Mouse (Mus musculus) gastrocnemius, adult 8-10 months (tissue): Measurements from ENCODE around the gene Gfi1b. TPM values are rescaled to one million over a fixed set of nuclear protein-coding genes. Genes with fewer than 3 reads are reported as not detected.

Source experiments
- DNase-seq, 2 experiments: peaks; one replicate each; pipeline ENCODE4 v3.0.0; 2022; ENCODE audit warnings: low spot score in 2 of 2
- total RNA-seq, 4 experiments: library from RNA; stranded (reverse); gene quantifications; 2 replicates each; pipeline ENCODE4 v1.2.4; 2022

Gene Gfi1b
- total RNA-seq, 4 experiments from 2014 or later, result not detected

DNA sequence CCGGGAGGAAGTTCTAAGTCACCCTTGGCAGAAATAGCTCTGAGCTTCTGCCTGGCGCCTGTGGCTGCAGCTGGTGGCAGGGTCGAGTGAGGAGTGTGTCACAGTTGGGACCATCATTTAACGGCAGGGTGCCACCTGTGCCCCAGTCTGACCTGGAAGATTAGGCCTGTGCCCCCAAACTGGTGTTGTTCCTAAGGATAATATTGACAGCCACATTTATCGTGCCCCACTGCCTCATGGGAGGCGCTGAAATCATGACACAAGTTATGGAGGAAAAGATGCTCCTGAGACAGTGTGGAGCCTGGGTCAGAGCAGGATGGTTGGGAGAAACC, 22.2 kb downstream of the Gfi1b start:
- DNase-seq, result no peak

DNA sequence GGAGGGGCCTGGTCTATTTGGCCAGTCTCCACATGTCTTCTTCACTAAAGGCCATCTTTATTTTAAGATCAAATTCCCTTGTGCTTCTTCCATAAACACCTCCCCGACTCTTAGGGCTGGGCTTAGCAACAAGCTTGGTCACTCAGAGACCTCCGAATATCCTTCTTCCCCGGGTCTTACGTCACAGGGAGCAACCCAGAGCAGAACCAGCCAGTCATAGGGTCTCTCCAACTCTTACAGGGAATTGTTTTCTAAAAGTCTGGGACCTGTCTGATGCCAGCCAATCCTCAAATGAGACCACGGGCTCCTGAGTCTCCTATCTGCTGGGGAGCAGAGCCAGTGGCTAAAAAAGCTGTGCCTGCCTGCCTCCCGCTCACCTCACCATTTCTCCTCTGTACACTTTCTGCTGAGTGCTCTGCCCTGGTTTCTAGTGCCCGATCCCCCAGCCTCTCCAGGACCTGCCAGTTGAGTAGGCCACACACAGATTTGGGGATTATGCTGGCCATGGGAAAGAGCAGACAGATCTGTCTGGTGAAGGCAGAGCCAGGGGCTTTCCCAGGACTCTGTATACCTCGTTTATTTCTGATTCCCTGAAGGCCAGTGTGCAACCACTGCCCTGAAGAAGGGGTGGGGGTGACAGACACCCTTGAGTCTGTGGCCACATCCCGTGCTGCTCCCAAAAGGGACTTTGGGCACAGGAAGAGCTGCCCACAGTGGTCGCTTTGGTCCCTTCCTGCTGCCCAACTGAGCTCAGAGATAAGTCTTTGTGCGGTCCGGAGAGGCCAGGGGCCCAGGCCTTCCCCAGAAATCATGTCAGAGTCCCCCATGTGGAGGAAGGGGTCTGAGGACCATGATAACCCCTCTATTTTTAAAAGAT, 22.9 kb downstream of the Gfi1b start:
- DNase-seq, result no peak

DNA sequence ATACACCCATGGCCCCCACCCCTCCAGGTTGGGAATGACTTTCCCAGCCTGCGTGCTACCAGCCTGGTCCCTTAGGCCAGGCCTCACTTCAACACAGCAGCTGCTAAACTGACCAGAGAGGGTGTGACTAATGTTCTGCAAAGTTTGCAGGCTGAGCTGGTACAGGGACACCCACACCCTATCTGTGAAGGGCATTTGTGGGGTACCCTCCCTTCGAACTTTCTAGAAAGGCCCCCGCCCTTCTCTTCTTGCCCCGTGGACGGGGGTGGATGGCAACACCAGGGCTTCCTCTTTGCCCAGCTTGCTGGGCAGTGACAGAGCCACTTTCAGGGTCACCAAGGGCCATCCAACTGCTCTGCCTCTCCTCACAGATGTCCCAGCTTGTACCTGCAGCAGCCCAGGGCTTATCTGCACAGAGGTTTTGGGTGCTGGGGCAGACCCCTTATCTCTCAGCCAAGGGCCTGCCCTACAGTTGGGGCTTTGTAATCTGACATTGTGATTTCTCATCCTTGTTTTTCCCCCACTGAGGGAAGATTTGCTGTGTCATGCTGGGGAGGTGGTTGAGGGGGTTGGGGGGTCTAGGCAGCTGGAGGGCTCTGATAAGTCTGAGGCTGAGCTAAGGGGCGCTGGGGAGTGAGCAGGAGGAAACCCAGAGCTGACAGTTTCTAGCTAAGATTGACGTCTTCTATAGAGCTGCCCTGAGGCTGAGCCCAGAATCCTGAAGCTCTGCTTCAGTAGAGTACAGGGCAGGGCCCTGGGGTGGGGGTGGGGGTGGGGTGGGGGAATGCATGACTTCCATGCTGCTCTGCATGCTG, 23.8 kb downstream of the Gfi1b start:
- no peak for DNase-seq

DNA sequence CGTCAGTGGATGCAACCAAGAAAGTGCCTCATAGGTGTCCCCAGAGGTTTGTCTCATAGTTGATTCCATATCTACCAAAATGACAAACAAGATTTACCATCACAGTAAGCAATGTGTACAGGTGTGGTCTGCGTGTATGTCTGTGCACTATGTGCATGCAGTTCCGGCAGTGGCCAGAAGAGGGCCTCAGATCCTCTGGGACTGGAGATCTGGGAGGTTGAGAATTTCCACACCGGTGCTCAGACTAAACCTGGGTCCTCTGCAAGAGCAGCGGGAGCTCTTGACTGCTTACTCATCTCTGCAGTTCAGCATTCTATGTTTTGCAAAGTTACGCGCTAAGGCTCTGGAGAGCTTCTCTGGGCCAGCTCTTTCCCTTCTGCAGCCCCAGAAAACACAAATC, 24.8 kb downstream of the Gfi1b start:
- no peak for DNase-seq

DNA sequence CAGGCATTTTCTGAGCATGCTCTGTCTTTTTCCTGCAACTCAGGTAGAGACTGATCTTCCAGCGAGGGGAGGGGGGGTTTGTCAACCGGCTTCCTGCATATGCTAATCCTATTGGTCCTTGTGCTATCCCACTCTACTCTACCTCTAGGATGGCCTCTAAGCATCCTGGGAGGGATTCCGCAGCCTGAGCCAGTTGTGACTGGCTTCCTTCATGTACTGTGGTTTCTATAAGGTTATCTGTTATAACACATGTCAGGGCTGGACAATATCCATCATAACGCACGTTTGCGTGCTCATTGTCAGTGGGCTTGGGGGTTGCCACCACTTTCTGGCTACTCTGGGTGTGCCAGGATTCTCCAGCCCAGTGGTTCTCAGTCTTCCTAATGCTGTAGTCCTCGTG, 25.8 kb downstream of the Gfi1b start:
- no peak for DNase-seq

DNA sequence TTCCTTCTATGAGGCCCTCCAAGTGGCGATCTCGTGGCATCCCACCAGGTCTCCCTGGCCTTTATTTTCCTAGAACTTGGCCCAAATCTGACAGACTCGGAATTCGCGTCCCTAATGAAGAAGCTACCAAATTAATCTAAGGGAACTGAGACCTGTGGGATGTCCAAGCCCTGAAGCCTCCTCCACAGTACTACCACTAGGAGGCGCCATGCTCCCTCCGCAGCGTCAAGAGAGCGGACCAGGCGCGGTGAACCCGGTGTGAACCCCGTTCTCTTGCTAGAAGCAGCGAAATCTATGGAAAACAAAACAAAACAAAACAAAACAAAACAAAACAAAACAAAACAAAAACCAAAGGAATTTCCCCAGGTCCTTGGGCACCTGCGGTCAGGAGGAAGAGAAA, 29.0 kb downstream of the Gfi1b start:
- DNase-seq, result peak; percentile 15 to 29

DNA sequence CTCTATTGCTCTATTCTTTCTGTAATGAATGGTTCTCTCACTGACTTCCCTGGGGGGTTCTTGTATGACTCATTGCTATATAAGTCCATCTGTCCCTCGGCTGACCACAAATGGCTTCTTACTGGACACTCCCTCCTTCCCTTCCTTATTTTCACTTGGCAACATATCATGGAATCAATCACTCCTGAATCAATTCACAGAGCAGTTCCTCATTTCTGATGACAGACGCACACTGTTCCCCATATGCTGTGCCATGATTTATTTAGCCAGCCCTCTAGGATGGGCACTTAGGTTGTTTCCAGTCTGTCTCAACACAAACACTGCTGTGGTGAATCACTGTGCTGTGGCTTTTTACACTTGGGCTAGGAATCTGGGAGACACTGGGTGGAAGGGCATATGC, 30.3 kb downstream of the Gfi1b start:
- no peak for DNase-seq

DNA sequence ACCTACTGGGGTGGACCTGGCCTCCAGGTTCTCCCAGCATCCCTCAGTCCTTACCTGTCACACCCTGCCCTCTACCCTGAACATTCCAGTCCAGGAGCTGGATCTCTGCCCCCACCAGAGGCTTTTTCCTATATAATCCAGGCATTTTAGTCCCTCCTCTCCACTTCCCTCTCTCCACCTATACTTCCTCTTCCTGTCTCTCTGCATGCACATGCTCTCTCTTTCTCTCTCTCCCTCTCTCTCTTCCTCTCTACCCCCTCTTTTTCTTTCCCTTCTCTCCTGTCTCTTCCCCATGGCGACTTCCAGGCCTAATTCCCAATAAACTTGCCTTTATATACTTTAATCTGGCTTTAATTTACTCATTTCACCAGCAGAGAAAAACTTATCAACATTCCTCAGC, 33.2 kb downstream of the Gfi1b start:
- no peak for DNase-seq

DNA sequence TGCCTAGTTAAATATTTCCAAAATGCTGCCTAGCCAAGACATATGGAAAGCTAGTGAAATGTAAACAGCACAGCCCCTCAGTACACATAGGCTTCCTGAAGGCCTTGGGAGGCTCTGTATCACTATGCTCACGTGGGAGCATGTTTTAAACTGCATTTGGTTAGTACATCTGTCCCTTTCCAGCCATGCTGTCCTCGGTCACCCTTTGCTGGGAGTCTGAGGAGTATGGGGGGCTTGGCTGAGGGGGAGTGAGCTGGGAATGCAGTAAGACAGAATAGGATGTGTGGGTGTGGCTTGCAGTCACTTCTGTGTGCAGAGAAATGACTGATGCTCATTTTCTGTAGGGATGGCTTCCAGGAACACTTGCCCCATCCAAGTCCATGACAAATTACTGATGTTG, 36.1 kb downstream of the Gfi1b start:
- DNase-seq, result no peak

DNA sequence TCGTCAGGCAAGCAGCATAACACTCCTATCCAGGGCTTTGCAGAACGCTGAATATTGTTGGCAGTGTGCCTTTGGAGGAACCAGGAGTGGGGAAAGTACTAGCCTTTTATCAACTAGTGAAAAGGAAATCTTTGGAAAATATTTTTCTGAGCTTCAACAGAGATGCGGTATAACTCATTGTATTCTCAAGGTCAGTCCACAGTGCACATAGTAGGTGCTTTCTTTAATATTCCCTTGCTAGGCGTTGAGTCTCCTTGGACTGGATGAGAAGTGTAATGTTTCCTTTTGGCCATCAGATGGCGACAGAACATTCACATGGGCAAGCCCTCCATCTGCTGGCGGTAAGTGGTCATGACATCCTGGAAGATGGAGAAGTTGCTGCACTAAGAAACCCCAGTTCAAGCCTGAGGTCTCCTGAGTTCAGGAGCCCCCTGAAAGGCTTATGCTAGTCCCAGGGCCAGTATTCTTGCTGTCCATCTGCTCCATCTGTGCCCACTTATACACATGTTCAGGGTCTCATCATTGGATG, 36.7 kb downstream of the Gfi1b start:
- peak; percentile 66 to 67 for DNase-seq

DNA sequence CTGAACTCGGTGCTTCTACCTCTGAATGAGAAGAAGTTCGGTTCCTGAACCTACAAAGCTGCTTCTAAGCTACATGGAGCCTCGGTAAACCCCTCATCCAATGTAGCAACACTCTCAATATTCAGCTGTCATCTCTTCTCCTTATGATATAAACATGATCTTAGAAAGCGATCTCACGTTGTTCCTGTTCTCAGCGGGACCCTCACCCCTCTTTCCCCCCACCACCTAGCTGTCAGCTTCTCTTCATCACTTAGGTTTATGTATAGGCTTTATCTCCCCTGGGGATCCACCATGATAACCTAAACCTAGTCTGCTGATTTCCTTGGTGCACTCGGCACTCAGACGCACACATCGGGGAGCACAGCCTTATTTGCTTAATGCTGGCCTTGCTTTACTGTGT, 38.1 kb downstream of the Gfi1b start, which contains the start of gene Gtf3c5:
TSS of gene Gtf3c5 (minus strand) at position 101 of the 400 bp plus-strand sequence.
- no peak for DNase-seq

DNA sequence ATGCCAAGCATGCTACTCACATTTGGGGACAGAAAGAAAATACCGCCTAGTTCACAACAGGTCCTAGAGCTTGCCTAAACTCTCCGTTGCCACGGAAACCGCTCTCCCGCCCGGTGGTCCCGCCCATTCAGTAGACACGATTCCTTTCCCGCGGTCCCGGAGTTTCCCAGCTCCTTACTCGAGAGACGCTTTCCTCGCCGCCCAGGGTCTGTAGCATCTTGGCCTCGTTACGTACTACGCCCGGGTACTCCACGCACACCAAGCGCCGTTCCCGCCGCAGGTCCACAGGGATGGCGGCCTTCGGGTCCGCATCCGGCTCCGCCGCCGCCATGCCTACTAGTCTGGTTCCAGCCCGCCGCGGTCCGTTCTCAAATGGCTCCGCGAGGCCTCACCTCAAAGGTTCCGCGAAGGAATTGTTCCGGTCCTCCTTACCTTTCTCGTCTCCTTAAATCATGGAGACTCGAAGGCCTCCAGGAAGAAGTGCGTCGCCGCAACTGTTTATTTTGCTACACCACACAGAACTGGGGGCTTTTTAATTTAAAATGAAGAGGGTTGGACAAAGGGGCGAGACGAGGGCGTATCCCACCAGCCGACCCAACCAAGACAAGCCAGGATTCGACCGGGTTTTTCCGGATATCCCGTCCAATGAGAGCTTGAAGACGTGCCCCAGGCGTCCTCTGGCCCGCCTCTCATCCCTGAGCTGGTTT, 39.0 kb downstream of the Gfi1b start:
- peak; percentile 71 to 77 for DNase-seq

DNA sequence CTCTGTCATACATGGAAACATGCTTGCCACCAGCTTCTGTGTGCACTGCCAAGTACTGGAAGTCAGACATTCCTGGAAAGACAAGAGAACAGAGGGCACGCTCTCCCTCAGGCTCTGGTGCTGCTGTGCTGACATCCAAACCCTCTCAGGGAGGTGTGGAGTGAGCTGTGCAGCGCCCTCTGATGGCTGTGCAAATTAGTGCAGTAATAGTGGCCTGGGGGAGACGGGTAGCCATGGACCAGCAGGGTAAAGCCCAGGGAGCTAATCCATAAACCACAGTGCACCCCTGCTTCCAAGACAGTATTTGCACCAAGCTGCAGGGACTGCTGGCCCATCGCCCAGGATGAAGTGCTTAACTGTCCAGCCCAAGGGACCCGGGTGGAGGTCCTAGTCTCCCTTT, 43.8 kb downstream of the Gfi1b start:
- DNase-seq, result no peak

DNA sequence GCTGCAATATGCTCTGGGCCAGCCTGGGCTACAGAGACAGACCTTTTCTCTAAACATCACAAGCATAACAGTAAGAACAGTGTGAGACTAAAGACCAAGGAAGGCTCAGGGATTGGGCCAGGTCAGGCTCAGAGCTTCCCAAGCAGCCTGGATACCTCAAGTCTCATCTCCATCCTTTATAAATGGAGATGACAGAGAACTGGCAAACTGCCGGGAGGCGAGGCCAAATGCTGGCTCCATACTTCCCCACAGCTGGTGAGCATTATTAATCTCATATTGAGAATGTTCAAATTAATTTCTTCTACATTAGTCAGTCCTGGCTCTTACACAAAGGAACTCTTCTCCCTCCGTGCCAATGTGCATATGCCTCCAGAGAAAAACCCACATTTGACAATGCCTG, 45.0 kb downstream of the Gfi1b start:
- no peak for DNase-seq

DNA sequence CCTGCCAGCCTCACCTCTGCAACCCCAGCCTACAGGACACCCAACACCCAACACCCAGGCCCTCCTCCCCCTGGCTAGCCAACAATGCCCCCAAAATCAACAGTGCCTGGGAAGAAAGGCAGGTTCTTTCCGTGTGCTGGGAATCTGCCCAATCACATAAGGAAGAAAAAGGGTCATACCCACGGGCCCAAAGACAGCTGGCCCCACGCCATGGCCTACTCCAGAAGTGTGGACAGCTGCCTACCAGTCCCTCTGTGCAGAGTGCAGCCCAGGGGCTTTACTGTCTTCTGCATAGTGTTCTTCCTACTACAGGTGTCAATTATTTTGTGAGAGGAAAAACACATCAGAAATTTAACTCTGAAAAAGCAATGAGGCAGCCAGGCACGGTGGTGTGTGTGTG, 46.4 kb downstream of the Gfi1b start:
- no peak for DNase-seq

DNA sequence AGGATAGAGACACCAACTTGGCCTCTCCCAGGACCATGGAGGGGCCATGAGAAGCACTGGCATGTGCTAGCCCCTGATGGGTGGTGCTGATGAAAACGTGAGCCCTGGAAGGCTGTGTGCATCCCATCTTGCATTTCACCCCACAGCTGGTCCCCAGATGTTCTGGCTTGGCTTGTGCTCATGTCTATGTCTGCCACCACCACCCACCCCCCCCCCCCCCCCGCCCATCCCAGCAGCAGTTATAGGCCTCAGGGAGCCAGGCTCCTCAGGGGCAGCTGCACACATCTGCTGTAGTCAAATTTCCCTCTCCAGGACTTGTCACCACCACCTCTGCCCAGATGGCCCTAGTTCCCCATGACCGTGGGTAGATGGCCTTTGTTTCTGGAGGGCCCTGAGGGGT, 51.9 kb downstream of the Gfi1b start:
- no peak for DNase-seq

DNA sequence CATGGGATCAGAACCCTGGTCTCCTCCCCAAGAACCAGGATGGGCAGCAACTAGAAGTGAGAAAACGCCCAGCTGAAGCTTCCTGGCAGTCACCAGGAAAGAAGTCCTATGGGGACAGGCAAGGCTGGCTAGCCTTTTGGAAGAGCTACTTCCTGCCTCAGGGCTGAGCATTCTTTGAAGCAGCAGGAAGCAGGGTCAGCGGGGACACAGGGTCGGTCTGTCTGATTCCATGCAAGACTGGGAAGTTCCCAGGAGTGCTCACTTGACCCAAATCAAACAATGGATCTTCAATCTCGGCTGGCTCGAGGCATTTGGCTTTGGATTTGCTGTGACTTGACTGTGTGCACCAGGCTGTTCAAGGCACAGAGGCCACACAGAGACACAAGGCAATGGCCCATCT, 55.2 kb downstream of the Gfi1b start:
- no peak for DNase-seq

DNA sequence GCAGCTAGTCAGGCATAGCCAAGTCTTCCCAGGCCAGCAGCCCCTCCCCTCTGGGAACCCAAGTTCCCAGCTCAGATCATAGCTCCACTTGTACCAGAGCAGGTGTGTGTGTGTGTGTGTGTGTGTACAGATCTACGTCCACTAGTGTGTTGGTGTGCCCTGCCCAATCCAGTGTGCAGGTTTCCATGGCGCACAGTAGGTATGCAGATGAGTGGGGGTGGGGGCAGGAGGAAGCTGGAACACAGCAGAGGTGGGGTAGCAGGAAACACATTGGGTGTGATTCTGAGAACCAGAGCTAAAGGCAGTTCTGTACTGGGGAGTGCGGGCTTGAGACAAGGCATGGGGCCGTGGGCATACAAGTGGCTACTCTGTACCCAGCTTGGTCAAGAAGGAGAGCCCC, 57.4 kb downstream of the Gfi1b start:
- no peak for DNase-seq

DNA sequence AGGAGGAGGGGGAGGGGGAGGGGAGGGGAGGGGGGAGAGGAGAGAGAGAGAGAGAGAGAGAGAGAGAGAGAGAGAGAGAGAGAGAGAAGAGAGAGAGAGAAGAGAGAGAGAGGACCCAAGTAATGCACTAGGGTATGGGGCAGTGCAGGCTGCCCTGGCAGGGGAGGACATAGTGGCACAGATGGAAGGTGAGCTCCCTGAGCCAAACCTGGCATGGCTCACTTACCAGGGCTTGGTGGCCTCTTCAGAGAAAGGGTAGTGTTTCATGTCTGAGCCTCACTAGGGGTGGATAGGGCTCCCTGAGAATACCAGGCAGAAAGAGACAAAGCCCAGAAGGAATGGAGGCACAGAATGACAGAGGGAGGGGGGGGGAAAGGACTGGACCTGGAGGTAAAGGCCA, 58.0 kb downstream of the Gfi1b start:
- DNase-seq, result no peak

DNA sequence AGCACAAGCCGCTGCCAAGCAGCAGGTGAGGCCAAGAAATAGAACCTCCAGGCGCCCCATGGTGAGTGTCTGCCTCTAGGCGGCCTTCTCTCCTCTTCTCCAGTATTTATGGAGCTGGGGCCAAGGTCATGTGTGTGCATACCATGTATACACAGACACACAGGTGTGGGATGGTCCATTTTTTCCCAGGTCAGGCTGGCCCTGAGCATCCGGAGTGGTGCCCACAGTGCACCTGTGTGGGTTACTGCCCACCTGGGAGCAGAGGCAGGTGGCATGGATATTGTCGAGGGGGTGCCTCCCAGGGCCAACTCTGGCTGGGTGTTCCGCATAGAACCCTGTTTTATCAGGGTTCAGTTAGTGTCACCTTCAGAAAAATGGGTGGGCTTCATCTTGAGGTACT, 58.5 kb downstream of the Gfi1b start, which contains the start of gene Cel:
TSS of gene Cel (minus strand) at position 101 of the 400 bp plus-strand sequence.
- no peak for DNase-seq
